Mouse (Mus musculus): ENCODE measurements around the gene Gm14322. TPM values are rescaled to one million over a fixed set of nuclear protein-coding genes. Genes with fewer than 3 reads are reported as not detected.

The Gm14322 gene
- 5.9 TPM for polyA plus RNA-seq (2014; fragmentation: Illumina TruSeq; extraction: RNeasy Lipid Tissue Mini Kit (QIAGEN cat#74804); ENCODE audit: low read depth, low replicate concordance)

DNA sequence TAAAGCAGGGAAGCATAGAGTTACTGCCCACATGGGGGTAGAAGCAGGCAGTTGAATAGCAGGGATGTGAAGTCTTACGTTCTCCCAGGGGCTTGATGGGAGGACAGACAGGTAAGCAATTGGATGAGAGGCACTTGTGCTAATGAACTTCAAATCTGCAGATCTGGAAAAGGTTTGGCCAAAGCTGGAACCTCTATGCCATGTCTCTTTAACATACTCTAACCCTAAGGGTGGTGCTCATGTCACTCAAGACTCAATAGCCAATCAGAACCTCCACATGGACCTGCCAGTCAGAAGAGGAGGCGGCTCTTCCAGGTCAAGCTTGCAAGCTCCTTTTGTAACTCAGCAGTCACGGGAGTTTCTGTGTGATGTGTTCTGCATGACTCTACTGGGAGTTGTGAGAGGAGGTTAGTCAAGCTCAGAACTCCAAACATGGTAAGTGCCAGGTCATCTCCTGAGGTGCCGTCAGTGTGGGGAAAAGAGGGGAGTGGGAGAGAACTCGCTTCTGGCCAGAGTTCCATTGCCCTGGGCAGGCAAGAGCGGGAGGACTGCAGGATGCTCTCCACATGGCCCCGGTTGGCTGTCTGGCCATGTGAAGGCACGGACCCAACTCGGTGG lies at the start of gene Gm14322:
TSS of gene Gm14322 (plus strand) at position 348 of the 618 bp plus-strand sequence.

Other genes starting within 250 kb of the Gm14322 start
- not detected for gene Gm14406, start 181.1 kb upstream of the Gm14322 start, polyA plus RNA-seq (2014; fragmentation: Illumina TruSeq; extraction: RNeasy Lipid Tissue Mini Kit (QIAGEN cat#74804); ENCODE audit: low read depth, low replicate concordance)
- gene Gm14325, start 81.0 kb downstream of the Gm14322 start, polyA plus RNA-seq (2014; fragmentation: Illumina TruSeq; extraction: RNeasy Lipid Tissue Mini Kit (QIAGEN cat#74804); ENCODE audit: low read depth, low replicate concordance), result 44.0 TPM
- gene Gm14327, start 137.8 kb downstream of the Gm14322 start, polyA plus RNA-seq (2014; fragmentation: Illumina TruSeq; extraction: RNeasy Lipid Tissue Mini Kit (QIAGEN cat#74804); ENCODE audit: low read depth, low replicate concordance), result 17.7 TPM
- 2.5 TPM for gene Zfp972, start 166.3 kb downstream of the Gm14322 start, polyA plus RNA-seq (2014; fragmentation: Illumina TruSeq; extraction: RNeasy Lipid Tissue Mini Kit (QIAGEN cat#74804); ENCODE audit: low read depth, low replicate concordance)
- 21.0 TPM for gene Gm14326, start 198.0 kb downstream of the Gm14322 start, polyA plus RNA-seq (2014; fragmentation: Illumina TruSeq; extraction: RNeasy Lipid Tissue Mini Kit (QIAGEN cat#74804); ENCODE audit: low read depth, low replicate concordance)

All from liver, adult 10 weeks (tissue).